Mouse (Mus musculus) CH12.LX (cell line): ENCODE results near the gene Sf3b1.

Experiments used
- BHLHE40 ChIP-seq: IDR thresholded peaks from 2 replicates; pipeline ENCODE4 v1.6.1; 2011; ENCODE audit warnings: mild to moderate bottlenecking, low read depth, low read length, improper control_type of control experiment
- CHD1 ChIP-seq: IDR thresholded peaks from 2 replicates; pipeline ENCODE4 v1.6.1; 2012; ENCODE audit warnings: low read depth, low read length, improper control_type of control experiment, inconsistent platforms
- CHD2 ChIP-seq: IDR thresholded peaks from 2 replicates; pipeline ENCODE4 v1.6.1; 2011; ENCODE audit warnings: low read length, improper control_type of control experiment
- ELF1 ChIP-seq: IDR thresholded peaks from 2 replicates; pipeline ENCODE4 v1.6.1; 2014; ENCODE audit warnings: low read depth, mild to moderate bottlenecking, inconsistent platforms, low read length, improper control_type of control experiment
- EP300 ChIP-seq: IDR thresholded peaks from 2 replicates; pipeline ENCODE4 v1.6.1; 2011; ENCODE audit warnings: low read length, improper control_type of control experiment
- MAX ChIP-seq: IDR thresholded peaks from 2 replicates; pipeline ENCODE4 v1.6.1; 2011; ENCODE audit warnings: low read length, improper control_type of control experiment
- POLR2A ChIP-seq: IDR thresholded peaks from 2 replicates; pipeline ENCODE4 v1.6.1; 2011; ENCODE audit warnings: low read depth, mild to moderate bottlenecking, improper control_type of control experiment, low read length
- RAD21 ChIP-seq: IDR thresholded peaks from 2 replicates; pipeline ENCODE4 v1.6.1; 2011; ENCODE audit warnings: low read depth, mild to moderate bottlenecking, low read length, improper control_type of control experiment, moderate library complexity
- USF1 ChIP-seq: IDR thresholded peaks from 2 replicates; pipeline ENCODE4 v1.6.1; 2014; ENCODE audit warnings: low read depth, mild to moderate bottlenecking, inconsistent platforms, low read length, improper control_type of control experiment

DNA sequence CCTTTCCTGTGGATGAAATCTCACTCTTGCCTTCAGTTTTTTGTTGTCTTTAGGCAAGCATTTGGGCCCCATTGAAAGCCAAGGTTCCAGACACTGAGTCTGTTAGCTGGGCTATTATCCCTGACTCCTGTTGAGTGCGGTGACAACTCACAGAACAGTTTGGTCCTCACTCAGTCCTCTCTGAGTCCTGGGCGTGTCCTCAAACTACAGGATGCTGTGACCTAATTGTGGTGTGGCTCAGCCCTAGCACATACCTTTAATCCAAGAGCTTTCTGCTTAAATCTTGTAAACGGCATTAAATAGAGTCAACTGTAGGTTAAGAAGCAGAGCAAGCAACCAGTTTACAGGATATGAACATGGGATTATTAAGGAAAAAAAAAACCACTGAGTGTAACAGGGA, 15.9 kb upstream of the Sf3b1 start:
- no peak for TF ChIP-seq MAX
- TF ChIP-seq POLR2A: no peak
- TF ChIP-seq CHD2: no peak
- no peak for TF ChIP-seq BHLHE40
- no peak for TF ChIP-seq RAD21
- TF ChIP-seq USF1: no peak
- no peak for TF ChIP-seq EP300
- no peak for TF ChIP-seq ELF1
- TF ChIP-seq CHD1: no peak
